Mouse (Mus musculus): ENCODE results near the gene Vmn2r43.
"Not testable (repeated sequence)": the region's sequence is repeated elsewhere in the genome, so short reads cannot be mapped to it uniquely, and the experiment has no call there.

Gene Vmn2r43

GRCm38 (mm10) chr7:8260499-8260898, at the start of gene Vmn2r43:
Gene Vmn2r43, minus strand, starts transcription at chr7:8260599.
- not testable (repeated sequence) for DNase-seq (ENCODE audit: low read depth, low spot score)

- not testable (repeated sequence) for DNase-seq (ENCODE audit: low read depth, low spot score)
Measured at GRCm38 (mm10) chr7:8200220-8200619, 60.2 kb downstream of the Vmn2r43 start, which contains the start of gene Vmn2r42. Gene Vmn2r42, minus strand, starts transcription at chr7:8200320.

Data from forelimb bud, embryonic 11.5 days (tissue).